Mouse (Mus musculus) hindbrain, embryonic 14.5 days (tissue): ENCODE measurements at regions not wholly inside any gene's neighbourhood (a gene's known extent, or its start where the extent isn't known, plus 50 kb on each side); places are given as distances from the start of the nearest gene placed in this dataset.

ENCODE experiments used
- ATAC-seq: fragments of 200-750 bp; cut with Nextera tagmentation; 2 replicates; pipeline ENCODE4 v1.8.0; 2017; ENCODE audit warnings: moderate number of reproducible peaks, mild to moderate bottlenecking, moderate TSS enrichment, moderate library complexity; ENCODE audit not compliant: low FRiP score
- DNase-seq: peaks from one replicate; pipeline ENCODE4 v3.0.0-alpha.2; 2015; ENCODE audit warnings: low spot score
- H3K27ac ChIP-seq: fragments of 300-500 bp; sonication (generic); 2 replicates; pipeline ENCODE4 v1.5.1; 2014; ENCODE audit warnings: mild to moderate bottlenecking, moderate library complexity
- H3K27me3 ChIP-seq: fragments of 300-500 bp; sonication (generic); 2 replicates; pipeline ENCODE4 v1.6.1; 2014; ENCODE audit warnings: mild to moderate bottlenecking, low read length, mixed read lengths; ENCODE audit not compliant: control insufficient read depth, insufficient read depth
- H3K36me3 ChIP-seq: fragments of 300-500 bp; sonication (generic); replicated peaks from 2 replicates; pipeline ENCODE4 v1.6.1; 2014; ENCODE audit not compliant: control insufficient read depth, insufficient read depth
- H3K4me1 ChIP-seq: fragments of 300-500 bp; sonication (generic); replicated peaks from 2 replicates; pipeline ENCODE4 v1.6.1; 2014; ENCODE audit warnings: antibody characterized with exemption, low read length, mixed read lengths; ENCODE audit not compliant: control insufficient read depth, insufficient read depth
- H3K4me2 ChIP-seq: fragments of 300-500 bp; sonication (generic); replicated peaks from 2 replicates; pipeline ENCODE4 v1.6.1; 2014; ENCODE audit warnings: mild to moderate bottlenecking, moderate library complexity
- H3K4me3 ChIP-seq: fragments of 300-500 bp; sonication (generic); replicated peaks from 2 replicates; pipeline ENCODE4 v1.5.1; 2014; ENCODE audit warnings: mild to moderate bottlenecking, low read length
- H3K9ac ChIP-seq: fragments of 300-500 bp; sonication (generic); 2 replicates; pipeline ENCODE4 v1.6.1; 2014
- H3K9me3 ChIP-seq: fragments of 300-500 bp; sonication (generic); 2 replicates; pipeline ENCODE4 v1.6.1; 2016; ENCODE audit warnings: low read length; ENCODE audit not compliant: control insufficient read depth
- WGBS: fragments of 180-500 bp; shearing (Covaris S2); extraction: QIAGEN DNeasy Blood & Tissue Kit; methylation state at CpG from one replicate; pipeline ENCODE4 v1.1.7; 2014; 5-methylcytosine and 5-hydroxymethylcytosine counted together

GRCm38 (mm10) chr17:50375465-50375864 is 82.0 kb upstream of the Dazl start:
- 90% methylated on average over 3 of the region's 3 CpGs for WGBS

GRCm38 (mm10) chr17:50376708-50377107 is 83.3 kb upstream of the Dazl start:
- no peak overlapping the region for H3K4me2 ChIP-seq
- no peaks in the 10 kb centered on the region for H3K4me1 ChIP-seq
- no peaks in the 10 kb centered on the region for H3K36me3 ChIP-seq
- ATAC-seq, result no peak
- H3K27ac ChIP-seq, result no peak overlapping the region
- no peaks in the 10 kb centered on the region for H3K9me3 ChIP-seq
- WGBS, result 93% methylated on average over 8 of the region's 8 CpGs
- no peak for DNase-seq
- H3K9ac ChIP-seq, result no peak overlapping the region
- no peak overlapping the region for H3K4me3 ChIP-seq
- H3K27me3 ChIP-seq, result no peaks in the 10 kb centered on the region

More at GRCm38 (mm10) chr17:50375465-50375864, 82.0 kb upstream of the Dazl start:
- no peaks in the 10 kb centered on the region for H3K9me3 ChIP-seq
- H3K27me3 ChIP-seq, result no peaks in the 10 kb centered on the region
- DNase-seq (no peak), ATAC-seq (no peak)
- no peak overlapping the region for H3K4me3 ChIP-seq
- no peak overlapping the region for H3K4me2 ChIP-seq
- no peak overlapping the region for H3K9ac ChIP-seq
- H3K36me3 ChIP-seq, result no peaks in the 10 kb centered on the region
- H3K27ac ChIP-seq, result no peak overlapping the region
- no peaks in the 10 kb centered on the region for H3K4me1 ChIP-seq

- Histone ChIP-seq H3K27ac (no peak overlapping the region), H3K4me1 (no peaks in the 10 kb centered on the region), H3K4me3 (no peak overlapping the region), H3K36me3 (no peaks in the 10 kb centered on the region), H3K4me2 (no peak overlapping the region), H3K9ac (no peak overlapping the region), H3K9me3 (no peaks in the 10 kb centered on the region), H3K27me3 (no peaks in the 10 kb centered on the region)
- WGBS, result 92% methylated on average over 3 of the region's 3 CpGs
- ATAC-seq, result no peak
- DNase-seq, result no peak
Measured at GRCm38 (mm10) chr17:50378141-50378727, 84.8 kb upstream of the Dazl start.

- no peaks in the 10 kb centered on the region for H3K27me3 ChIP-seq
- no peaks in the 10 kb centered on the region for H3K4me1 ChIP-seq
- H3K4me3 ChIP-seq, result no peak overlapping the region
- 86% methylated on average over 12 of the region's 12 CpGs for WGBS
- H3K27ac ChIP-seq, result no peak overlapping the region
- no peaks in the 10 kb centered on the region for H3K9me3 ChIP-seq
- DNase-seq (no peak), ATAC-seq (no peak)
- no peak overlapping the region for H3K4me2 ChIP-seq
- no peak overlapping the region for H3K9ac ChIP-seq
- H3K36me3 ChIP-seq, result no peaks in the 10 kb centered on the region
Measured at GRCm38 (mm10) chr17:50388715-50389710, 95.6 kb upstream of the Dazl start.

GRCm38 (mm10) chr17:50390151-50390550 is 96.7 kb upstream of the Dazl start:
- 93% methylated on average over 1 of the region's 1 CpGs for WGBS
- DNase-seq (no peak), ATAC-seq (no peak)
- H3K36me3 ChIP-seq, result no peaks in the 10 kb centered on the region
- no peak overlapping the region for H3K4me3 ChIP-seq
- no peak overlapping the region for H3K4me2 ChIP-seq
- no peaks in the 10 kb centered on the region for H3K9me3 ChIP-seq
- H3K27ac ChIP-seq, result no peak overlapping the region
- H3K4me1 ChIP-seq, result no peaks in the 10 kb centered on the region
- no peaks in the 10 kb centered on the region for H3K27me3 ChIP-seq
- no peak overlapping the region for H3K9ac ChIP-seq

- DNase-seq (no peak), ATAC-seq (no peak)
- 87% methylated on average over 4 of the region's 4 CpGs for WGBS
Measured at GRCm38 (mm10) chr17:50391207-50391606, 97.8 kb upstream of the Dazl start.

GRCm38 (mm10) chr17:50391996-50392395 is 98.6 kb upstream of the Dazl start:
- Histone ChIP-seq H3K27me3 (no peaks in the 10 kb centered on the region), H3K4me3 (no peak overlapping the region), H3K4me1 (no peaks in the 10 kb centered on the region), H3K36me3 (no peaks in the 10 kb centered on the region), H3K27ac (no peak overlapping the region), H3K4me2 (no peak overlapping the region), H3K9ac (no peak overlapping the region), H3K9me3 (no peaks in the 10 kb centered on the region)
- DNase-seq (no peak), ATAC-seq (no peak)
- WGBS, result 93% methylated on average over 11 of the region's 11 CpGs

More at GRCm38 (mm10) chr17:50391207-50391606, 97.8 kb upstream of the Dazl start:
- Histone ChIP-seq H3K4me1 (no peaks in the 10 kb centered on the region), H3K4me3 (no peak overlapping the region), H3K9me3 (no peaks in the 10 kb centered on the region), H3K36me3 (no peaks in the 10 kb centered on the region), H3K27me3 (no peaks in the 10 kb centered on the region), H3K27ac (no peak overlapping the region), H3K9ac (no peak overlapping the region), H3K4me2 (no peak overlapping the region)

- Histone ChIP-seq H3K4me2 (no peak overlapping the region), H3K9me3 (no peaks in the 10 kb centered on the region), H3K4me3 (no peak overlapping the region), H3K27me3 (no peaks in the 10 kb centered on the region), H3K9ac (no peak overlapping the region), H3K4me1 (no peaks in the 10 kb centered on the region), H3K27ac (no peak overlapping the region), H3K36me3 (no peaks in the 10 kb centered on the region)
- ATAC-seq (no peak), DNase-seq (no peak)
- 88% methylated on average over 6 of the region's 6 CpGs for WGBS
Measured at GRCm38 (mm10) chr17:50392428-50392827, 99.0 kb upstream of the Dazl start.

GRCm38 (mm10) chr17:50392966-50393365 is 99.5 kb upstream of the Dazl start:
- no peak overlapping the region for H3K4me3 ChIP-seq
- H3K27ac ChIP-seq, result no peak overlapping the region
- no peaks in the 10 kb centered on the region for H3K36me3 ChIP-seq
- no peaks in the 10 kb centered on the region for H3K27me3 ChIP-seq
- H3K4me1 ChIP-seq, result no peaks in the 10 kb centered on the region
- DNase-seq, result no peak
- no peak overlapping the region for H3K9ac ChIP-seq
- H3K9me3 ChIP-seq, result no peaks in the 10 kb centered on the region
- WGBS, result 74% methylated on average over 2 of the region's 2 CpGs
- ATAC-seq, result no peak
- H3K4me2 ChIP-seq, result no peak overlapping the region
